Mouse (Mus musculus): ENCODE measurements around the gene Spock1.

- no peak for TF ChIP-seq POLR2A (IDR thresholded peaks at IDR 0.05; ENCODE audit: extremely low read depth, insufficient read depth, low read length)
- no peak for TF ChIP-seq CTCF (IDR thresholded peaks at IDR 0.05; ENCODE audit: low read depth, low read length)
Measured at GRCm38 (mm10) chr13:57440111-57440510, 468.0 kb downstream of the Spock1 start.

All from liver, adult 2 months (tissue).